Mouse (Mus musculus): Measurements from ENCODE around the gene Kcnj8. TPM values are rescaled to one million over a fixed set of nuclear protein-coding genes. Genes with fewer than 3 reads are reported as not detected.

Kcnj8 gene
- polyA plus RNA-seq, 1 experiment from 2014 or later: 21.0 TPM

GRCm38 (mm10) chr6:142540561-142541160 lies 30.8 kb downstream of the Kcnj8 start:
- Histone ChIP-seq H3K27me3 (ENCODE audit: control insufficient read depth, insufficient read depth, low read length) (no peaks in the 10 kb centered on the region), H3K4me2 (replicated peaks; ENCODE audit: low read depth, low read length) (no peak overlapping the region), H3K36me3 (ENCODE audit: control insufficient read depth, insufficient read depth, low read length) (no peaks in the 10 kb centered on the region), H3K27ac (ENCODE audit: low read depth, low read length) (no peak overlapping the region), H3K9me3 (ENCODE audit: control insufficient read depth, low read length) (no peaks in the 10 kb centered on the region), H3K4me1 (ENCODE audit: control insufficient read depth, insufficient read depth, low read length) (no peaks in the 10 kb centered on the region), H3K4me3 (ENCODE audit: low read length) (no peak overlapping the region), H3K9ac (ENCODE audit: low read depth, low read length) (no peak overlapping the region)
- 86% methylated on average over 10 of the region's 10 CpGs for WGBS
- ATAC-seq (ENCODE audit: low FRiP score, low TSS enrichment): no peak

- no peaks in the 10 kb centered on the region for H3K36me3 ChIP-seq (ENCODE audit: control insufficient read depth, insufficient read depth, low read length)
- H3K27ac ChIP-seq (ENCODE audit: low read depth, low read length): no peak overlapping the region
- no peak overlapping the region for H3K9ac ChIP-seq (ENCODE audit: low read depth, low read length)
- H3K4me3 ChIP-seq (ENCODE audit: low read length): no peak overlapping the region
- no peak overlapping the region for H3K4me2 ChIP-seq (replicated peaks; ENCODE audit: low read depth, low read length)
- no peaks in the 10 kb centered on the region for H3K9me3 ChIP-seq (ENCODE audit: control insufficient read depth, low read length)
- no peak for ATAC-seq (ENCODE audit: low FRiP score, low TSS enrichment)
- H3K27me3 ChIP-seq (ENCODE audit: control insufficient read depth, insufficient read depth, low read length): no peaks in the 10 kb centered on the region
- H3K4me1 ChIP-seq (ENCODE audit: control insufficient read depth, insufficient read depth, low read length): no peaks in the 10 kb centered on the region
- 86% methylated on average over 5 of the region's 5 CpGs for WGBS
These were observed 31.3 kb downstream of the Kcnj8 start for GRCm38 (mm10) chr6:142540131-142540530.

- Histone ChIP-seq H3K9me3 (ENCODE audit: control insufficient read depth, low read length) (no peaks in the 10 kb centered on the region), H3K36me3 (ENCODE audit: control insufficient read depth, insufficient read depth, low read length) (no peaks in the 10 kb centered on the region), H3K4me2 (replicated peaks; ENCODE audit: low read depth, low read length) (no peak overlapping the region), H3K9ac (ENCODE audit: low read depth, low read length) (no peak overlapping the region), H3K27ac (ENCODE audit: low read depth, low read length) (no peak overlapping the region), H3K4me3 (ENCODE audit: low read length) (no peak overlapping the region), H3K4me1 (ENCODE audit: control insufficient read depth, insufficient read depth, low read length) (no peaks in the 10 kb centered on the region), H3K27me3 (ENCODE audit: control insufficient read depth, insufficient read depth, low read length) (no peaks in the 10 kb centered on the region)
- WGBS: 77% methylated on average over 17 of the region's 17 CpGs
- ATAC-seq (ENCODE audit: low FRiP score, low TSS enrichment): peak; percentile 60; the same call in 1 of the 2 replicates
These were observed 32.9 kb downstream of the Kcnj8 start for GRCm38 (mm10) chr6:142538503-142538902.

- Histone ChIP-seq H3K36me3 (ENCODE audit: control insufficient read depth, insufficient read depth, low read length) (no peaks in the 10 kb centered on the region), H3K9ac (ENCODE audit: low read depth, low read length) (no peak overlapping the region), H3K9me3 (ENCODE audit: control insufficient read depth, low read length) (no peaks in the 10 kb centered on the region), H3K27ac (ENCODE audit: low read depth, low read length) (no peak overlapping the region), H3K27me3 (ENCODE audit: control insufficient read depth, insufficient read depth, low read length) (no peaks in the 10 kb centered on the region), H3K4me2 (replicated peaks; ENCODE audit: low read depth, low read length) (no peak overlapping the region), H3K4me1 (ENCODE audit: control insufficient read depth, insufficient read depth, low read length) (no peaks in the 10 kb centered on the region), H3K4me3 (ENCODE audit: low read length) (no peak overlapping the region)
- ATAC-seq (ENCODE audit: low FRiP score, low TSS enrichment): no peak
- 59% methylated on average over 5 of the region's 5 CpGs for WGBS
These were observed 38.0 kb downstream of the Kcnj8 start for GRCm38 (mm10) chr6:142533412-142533811.

GRCm38 (mm10) chr6:142532686-142533085 lies 38.7 kb downstream of the Kcnj8 start:
- no peak overlapping the region for H3K9ac ChIP-seq (ENCODE audit: low read depth, low read length)
- WGBS: 98% methylated on average over 2 of the region's 2 CpGs
- H3K36me3 ChIP-seq (ENCODE audit: control insufficient read depth, insufficient read depth, low read length): no peaks in the 10 kb centered on the region
- no peak for ATAC-seq (ENCODE audit: low FRiP score, low TSS enrichment)
- H3K9me3 ChIP-seq (ENCODE audit: control insufficient read depth, low read length): no peaks in the 10 kb centered on the region
- H3K27me3 ChIP-seq (ENCODE audit: control insufficient read depth, insufficient read depth, low read length): no peaks in the 10 kb centered on the region
- no peak overlapping the region for H3K4me2 ChIP-seq (replicated peaks; ENCODE audit: low read depth, low read length)
- H3K27ac ChIP-seq (ENCODE audit: low read depth, low read length): no peak overlapping the region
- no peaks in the 10 kb centered on the region; the same call in 1 of the 2 replicates for H3K4me1 ChIP-seq (ENCODE audit: control insufficient read depth, insufficient read depth, low read length)
- no peak overlapping the region for H3K4me3 ChIP-seq (ENCODE audit: low read length)

- WGBS: 90% methylated on average over 17 of the region's 17 CpGs
- Histone ChIP-seq H3K27ac (ENCODE audit: low read depth, low read length) (no peak overlapping the region), H3K4me1 (ENCODE audit: control insufficient read depth, insufficient read depth, low read length) (no peaks in the 10 kb centered on the region; the same call in 1 of the 2 replicates)
These were observed 39.3 kb downstream of the Kcnj8 start for GRCm38 (mm10) chr6:142532141-142532540.

GRCm38 (mm10) chr6:142530378-142530777 lies 41.0 kb downstream of the Kcnj8 start:
- Histone ChIP-seq H3K27ac (ENCODE audit: low read depth, low read length) (peak overlapping the region; percentile 11; the same call in 1 of the 2 replicates), H3K4me1 (ENCODE audit: control insufficient read depth, insufficient read depth, low read length) (no peaks in the 10 kb centered on the region; the same call in 1 of the 2 replicates), H3K36me3 (ENCODE audit: control insufficient read depth, insufficient read depth, low read length) (no peaks in the 10 kb centered on the region), H3K4me2 (replicated peaks; ENCODE audit: low read depth, low read length) (no peak overlapping the region), H3K9me3 (ENCODE audit: control insufficient read depth, low read length) (no peaks in the 10 kb centered on the region), H3K4me3 (ENCODE audit: low read length) (no peak overlapping the region), H3K9ac (ENCODE audit: low read depth, low read length) (no peak overlapping the region), H3K27me3 (ENCODE audit: control insufficient read depth, insufficient read depth, low read length) (no peaks in the 10 kb centered on the region)
- WGBS: 46% methylated on average over 5 of the region's 5 CpGs
- ATAC-seq (ENCODE audit: low FRiP score, low TSS enrichment): no peak

More at GRCm38 (mm10) chr6:142532141-142532540, 39.3 kb downstream of the Kcnj8 start:
- Histone ChIP-seq H3K9me3 (ENCODE audit: control insufficient read depth, low read length) (no peaks in the 10 kb centered on the region), H3K36me3 (ENCODE audit: control insufficient read depth, insufficient read depth, low read length) (no peaks in the 10 kb centered on the region), H3K4me3 (ENCODE audit: low read length) (no peak overlapping the region), H3K9ac (ENCODE audit: low read depth, low read length) (no peak overlapping the region), H3K27me3 (ENCODE audit: control insufficient read depth, insufficient read depth, low read length) (no peaks in the 10 kb centered on the region), H3K4me2 (replicated peaks; ENCODE audit: low read depth, low read length) (no peak overlapping the region)
- ATAC-seq (ENCODE audit: low FRiP score, low TSS enrichment): no peak

- Histone ChIP-seq H3K36me3 (ENCODE audit: control insufficient read depth, insufficient read depth, low read length) (no peaks in the 10 kb centered on the region), H3K4me3 (ENCODE audit: low read length) (no peak overlapping the region), H3K27ac (ENCODE audit: low read depth, low read length) (no peak overlapping the region), H3K9me3 (ENCODE audit: control insufficient read depth, low read length) (no peaks in the 10 kb centered on the region), H3K4me2 (replicated peaks; ENCODE audit: low read depth, low read length) (no peak overlapping the region), H3K27me3 (ENCODE audit: control insufficient read depth, insufficient read depth, low read length) (no peaks in the 10 kb centered on the region), H3K4me1 (ENCODE audit: control insufficient read depth, insufficient read depth, low read length) (no peaks in the 10 kb centered on the region; the same call in 1 of the 2 replicates), H3K9ac (ENCODE audit: low read depth, low read length) (no peak overlapping the region)
- 82% methylated on average over 8 of the region's 8 CpGs for WGBS
- ATAC-seq (ENCODE audit: low FRiP score, low TSS enrichment): no peak
These were observed 41.7 kb downstream of the Kcnj8 start for GRCm38 (mm10) chr6:142529680-142530079.

- Histone ChIP-seq H3K4me1 (ENCODE audit: control insufficient read depth, insufficient read depth, low read length) (no peaks in the 10 kb centered on the region; the same call in 1 of the 2 replicates), H3K4me3 (ENCODE audit: low read length) (no peak overlapping the region), H3K27me3 (ENCODE audit: control insufficient read depth, insufficient read depth, low read length) (no peaks in the 10 kb centered on the region), H3K27ac (ENCODE audit: low read depth, low read length) (no peak overlapping the region), H3K9me3 (ENCODE audit: control insufficient read depth, low read length) (no peaks in the 10 kb centered on the region), H3K9ac (ENCODE audit: low read depth, low read length) (no peak overlapping the region), H3K36me3 (ENCODE audit: control insufficient read depth, insufficient read depth, low read length) (no peaks in the 10 kb centered on the region), H3K4me2 (replicated peaks; ENCODE audit: low read depth, low read length) (no peak overlapping the region)
- WGBS: 37% methylated on average over 1 of the region's 1 CpGs
- ATAC-seq (ENCODE audit: low FRiP score, low TSS enrichment): no peak
These were observed 43.4 kb downstream of the Kcnj8 start for GRCm38 (mm10) chr6:142527931-142528562.

Data from kidney, embryonic 14.5 days (tissue).